Mouse (Mus musculus): Measurements from ENCODE around the gene Ugt1a9. TPM values are rescaled to one million over a fixed set of nuclear protein-coding genes. Genes with fewer than 3 reads are reported as not detected.

Ugt1a9 gene
- total RNA-seq, 1 experiment = not detected

DNA sequence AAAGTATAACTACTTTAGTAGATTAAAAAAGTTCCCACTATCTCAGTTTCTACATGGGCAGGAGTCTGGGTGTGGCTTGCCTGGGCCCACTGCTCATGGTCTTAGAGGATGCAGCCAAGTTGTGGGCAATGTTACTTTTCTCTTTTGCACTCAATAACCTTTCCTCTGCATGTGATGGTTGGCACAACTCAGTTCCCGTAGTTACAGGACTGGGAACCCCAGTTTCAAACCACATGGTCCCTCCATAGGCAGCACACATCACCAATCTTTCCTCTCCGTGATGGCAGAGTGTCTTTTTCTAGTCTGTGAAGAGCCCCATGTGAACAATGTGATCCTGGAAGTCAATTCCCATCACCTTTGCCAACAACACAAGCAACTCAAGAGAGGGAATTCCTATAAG is 156.9 kb downstream of the Ugt1a9 start:
- in situ Hi-C loops (cut with MboI; ENCODE audit: low sequenced_read_pairs in 2 of 2, unreplicated experiment in 2 of 2) = no loop called here
- DNase-seq (ENCODE audit: low read depth, low spot score) = no peak
- Histone ChIP-seq H3K9ac (ENCODE audit: insufficient read depth, low read depth, low read length, poor library complexity, severe bottlenecking) (no peak overlapping the region), H3K27ac (ENCODE audit: insufficient read depth, low read depth, low read length, poor library complexity, severe bottlenecking) (no peak overlapping the region), H3K9me3 (ENCODE audit: control insufficient read depth, insufficient read depth, low read depth, low read length) (no peaks in the 10 kb centered on the region), H3K4me1 (ENCODE audit: control insufficient read depth in 2 of 2, insufficient read depth in 2 of 2, low read length in 2 of 2, poor library complexity in 1 of 2) (no peaks in the 10 kb centered on the region), H3K36me3 (ENCODE audit: control insufficient read depth, insufficient read depth, low read length, poor library complexity, severe bottlenecking) (no peaks in the 10 kb centered on the region), H3K4me3 (ENCODE audit: insufficient read depth in 1 of 2, low read depth in 1 of 2, low read length in 2 of 2, poor library complexity in 1 of 2, severe bottlenecking in 1 of 2) (no peak overlapping the region)
- no peak for TF ChIP-seq MAFK (IDR thresholded peaks at IDR 0.05; ENCODE audit: insufficient read depth, low read depth, low read length)
- no peak for TF ChIP-seq HCFC1 (IDR thresholded peaks at IDR 0.05; ENCODE audit: borderline replicate concordance, insufficient read depth, low read length)
- no peak for TF ChIP-seq CHD2 (IDR thresholded peaks at IDR 0.05; ENCODE audit: low read depth, low read length)
- TF ChIP-seq ZNF384 (IDR thresholded peaks at IDR 0.05; ENCODE audit: low read depth, low read length) = no peak
- TF ChIP-seq ZC3H11A (IDR thresholded peaks at IDR 0.05; ENCODE audit: borderline replicate concordance, low read depth, low read length) = no peak

DNA sequence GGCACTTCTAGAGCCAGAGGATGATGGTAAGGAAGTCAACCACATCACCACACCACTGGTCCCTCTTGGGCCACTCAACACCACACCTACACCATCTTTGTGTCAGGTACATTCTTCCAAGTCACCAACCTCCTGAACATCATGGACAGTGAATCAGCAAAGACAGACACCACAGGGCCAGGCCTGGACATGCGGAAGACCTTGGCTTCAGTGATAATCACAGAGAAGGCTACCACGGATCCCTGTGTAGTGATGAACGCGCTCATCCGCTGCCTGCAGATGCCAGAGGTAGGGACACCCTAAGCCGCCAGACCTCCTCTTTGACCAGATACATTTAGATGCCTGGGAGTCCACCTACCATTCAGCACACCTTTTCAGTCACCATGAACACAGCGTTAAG is 157.5 kb downstream of the Ugt1a9 start:
- Histone ChIP-seq H3K4me1 (ENCODE audit: control insufficient read depth in 2 of 2, insufficient read depth in 2 of 2, low read length in 2 of 2, poor library complexity in 1 of 2) (no peaks in the 10 kb centered on the region), H3K9ac (ENCODE audit: insufficient read depth, low read depth, low read length, poor library complexity, severe bottlenecking) (no peak overlapping the region), H3K9me3 (ENCODE audit: control insufficient read depth, insufficient read depth, low read depth, low read length) (no peaks in the 10 kb centered on the region), H3K27ac (ENCODE audit: insufficient read depth, low read depth, low read length, poor library complexity, severe bottlenecking) (no peak overlapping the region), H3K4me3 (ENCODE audit: insufficient read depth in 1 of 2, low read depth in 1 of 2, low read length in 2 of 2, poor library complexity in 1 of 2, severe bottlenecking in 1 of 2) (no peak overlapping the region), H3K36me3 (ENCODE audit: control insufficient read depth, insufficient read depth, low read length, poor library complexity, severe bottlenecking) (no peaks in the 10 kb centered on the region)
- in situ Hi-C loops (cut with MboI; ENCODE audit: low sequenced_read_pairs in 2 of 2, unreplicated experiment in 2 of 2) = no loop called here
- TF ChIP-seq ZNF384 (IDR thresholded peaks at IDR 0.05; ENCODE audit: low read depth, low read length) (no peak), ZC3H11A (IDR thresholded peaks at IDR 0.05; ENCODE audit: borderline replicate concordance, low read depth, low read length) (no peak), CHD2 (IDR thresholded peaks at IDR 0.05; ENCODE audit: low read depth, low read length) (no peak), MAFK (IDR thresholded peaks at IDR 0.05; ENCODE audit: insufficient read depth, low read depth, low read length) (no peak), HCFC1 (IDR thresholded peaks at IDR 0.05; ENCODE audit: borderline replicate concordance, insufficient read depth, low read length) (no peak)
- DNase-seq (ENCODE audit: low read depth, low spot score) = no peak

DNA sequence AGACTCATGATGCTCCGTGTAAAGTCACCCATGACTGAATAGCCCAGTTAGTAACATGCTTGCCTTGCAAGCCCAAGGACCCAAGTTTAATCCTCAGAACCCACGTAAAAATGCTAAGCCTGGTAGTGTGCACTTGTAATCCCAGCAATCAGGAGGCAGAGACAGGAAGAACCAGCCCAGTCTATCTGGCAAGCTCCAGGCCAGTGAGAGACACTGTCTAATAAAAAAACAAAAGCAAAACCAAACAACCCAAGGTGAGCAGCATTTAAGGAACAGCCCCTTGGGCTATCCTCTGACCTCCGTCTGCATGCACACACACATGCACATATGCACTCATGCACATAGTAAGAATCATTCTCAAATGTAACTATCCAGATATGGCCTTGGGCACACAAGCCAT is 159.0 kb downstream of the Ugt1a9 start:
- H3K27ac ChIP-seq (ENCODE audit: insufficient read depth, low read depth, low read length, poor library complexity, severe bottlenecking) = no peak overlapping the region
- no peak overlapping the region for H3K9ac ChIP-seq (ENCODE audit: insufficient read depth, low read depth, low read length, poor library complexity, severe bottlenecking)
- no peak for DNase-seq (ENCODE audit: low read depth, low spot score)
- H3K4me3 ChIP-seq (ENCODE audit: insufficient read depth in 1 of 2, low read depth in 1 of 2, low read length in 2 of 2, poor library complexity in 1 of 2, severe bottlenecking in 1 of 2) = no peak overlapping the region
- H3K4me1 ChIP-seq (ENCODE audit: control insufficient read depth in 2 of 2, insufficient read depth in 2 of 2, low read length in 2 of 2, poor library complexity in 1 of 2) = no peaks in the 10 kb centered on the region
- H3K9me3 ChIP-seq (ENCODE audit: control insufficient read depth, insufficient read depth, low read depth, low read length) = no peaks in the 10 kb centered on the region
- in situ Hi-C loops (cut with MboI; ENCODE audit: low sequenced_read_pairs in 2 of 2, unreplicated experiment in 2 of 2) = no loop called here
- TF ChIP-seq ZC3H11A (IDR thresholded peaks at IDR 0.05; ENCODE audit: borderline replicate concordance, low read depth, low read length) (0 out of 2 replicates have a peak, but pooled peaks have one; percentile 18), HCFC1 (IDR thresholded peaks at IDR 0.05; ENCODE audit: borderline replicate concordance, insufficient read depth, low read length) (no peak), ZNF384 (IDR thresholded peaks at IDR 0.05; ENCODE audit: low read depth, low read length) (no peak), MAFK (IDR thresholded peaks at IDR 0.05; ENCODE audit: insufficient read depth, low read depth, low read length) (no peak)
- H3K36me3 ChIP-seq (ENCODE audit: control insufficient read depth, insufficient read depth, low read length, poor library complexity, severe bottlenecking) = no peaks in the 10 kb centered on the region

DNA sequence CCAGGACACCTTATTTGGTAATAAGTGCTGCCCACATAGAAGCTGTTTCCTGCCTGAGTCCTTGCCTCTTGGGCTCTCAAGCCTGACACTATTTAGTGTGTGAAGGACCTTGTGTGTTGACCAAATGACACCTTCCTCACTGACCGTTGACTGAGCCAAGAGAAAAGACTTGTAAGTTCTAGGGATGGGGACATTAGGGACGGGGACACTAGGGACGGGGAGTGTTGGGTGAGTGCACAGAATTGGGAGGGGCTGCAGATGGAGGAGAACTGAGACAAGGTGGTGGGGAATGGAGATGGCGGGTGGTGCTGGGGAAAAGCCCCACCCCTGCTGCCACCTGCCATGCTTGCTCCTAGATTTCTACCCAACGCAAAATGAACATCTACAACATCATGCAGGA is 159.4 kb downstream of the Ugt1a9 start:
- H3K27ac ChIP-seq (ENCODE audit: insufficient read depth, low read depth, low read length, poor library complexity, severe bottlenecking) = no peak overlapping the region
- TF ChIP-seq CHD2 (IDR thresholded peaks at IDR 0.05; ENCODE audit: low read depth, low read length) (no peak), HCFC1 (IDR thresholded peaks at IDR 0.05; ENCODE audit: borderline replicate concordance, insufficient read depth, low read length) (no peak), ZNF384 (IDR thresholded peaks at IDR 0.05; ENCODE audit: low read depth, low read length) (no peak), ZC3H11A (IDR thresholded peaks at IDR 0.05; ENCODE audit: borderline replicate concordance, low read depth, low read length) (no peak), MAFK (IDR thresholded peaks at IDR 0.05; ENCODE audit: insufficient read depth, low read depth, low read length) (no peak)
- no peak for DNase-seq (ENCODE audit: low read depth, low spot score)
- H3K9ac ChIP-seq (ENCODE audit: insufficient read depth, low read depth, low read length, poor library complexity, severe bottlenecking) = no peak overlapping the region
- in situ Hi-C loops (cut with MboI; ENCODE audit: low sequenced_read_pairs in 2 of 2, unreplicated experiment in 2 of 2) = no loop called here
- H3K4me3 ChIP-seq (ENCODE audit: insufficient read depth in 1 of 2, low read depth in 1 of 2, low read length in 2 of 2, poor library complexity in 1 of 2, severe bottlenecking in 1 of 2) = no peak overlapping the region
- H3K36me3 ChIP-seq (ENCODE audit: control insufficient read depth, insufficient read depth, low read length, poor library complexity, severe bottlenecking) = no peaks in the 10 kb centered on the region
- no peaks in the 10 kb centered on the region for H3K4me1 ChIP-seq (ENCODE audit: control insufficient read depth in 2 of 2, insufficient read depth in 2 of 2, low read length in 2 of 2, poor library complexity in 1 of 2)
- H3K9me3 ChIP-seq (ENCODE audit: control insufficient read depth, insufficient read depth, low read depth, low read length) = no peaks in the 10 kb centered on the region

DNA sequence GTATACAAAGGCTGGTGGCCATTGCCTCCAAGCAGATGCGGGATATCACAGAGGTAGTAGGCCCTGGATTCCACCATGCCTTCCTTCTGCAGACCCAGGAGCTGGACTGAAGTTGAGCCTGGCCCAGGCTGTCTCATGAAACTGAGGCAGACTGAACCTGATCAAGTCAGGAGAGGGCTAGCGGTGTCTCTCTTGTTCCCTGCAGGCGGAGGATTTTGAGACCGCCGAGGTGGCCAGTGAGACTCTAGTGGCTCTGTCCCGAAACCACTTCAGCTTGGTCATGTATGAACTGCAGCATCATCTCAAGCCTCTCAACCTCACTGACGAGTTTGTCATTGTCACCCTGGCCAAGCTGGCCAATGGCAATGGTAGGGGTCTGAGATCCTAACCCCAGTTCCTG is 159.8 kb downstream of the Ugt1a9 start:
- no peaks in the 10 kb centered on the region for H3K9me3 ChIP-seq (ENCODE audit: control insufficient read depth, insufficient read depth, low read depth, low read length)
- in situ Hi-C loops (cut with MboI; ENCODE audit: low sequenced_read_pairs in 2 of 2, unreplicated experiment in 2 of 2) = no loop called here
- TF ChIP-seq HCFC1 (IDR thresholded peaks at IDR 0.05; ENCODE audit: borderline replicate concordance, insufficient read depth, low read length) (no peak), ZC3H11A (IDR thresholded peaks at IDR 0.05; ENCODE audit: borderline replicate concordance, low read depth, low read length) (no peak), MAFK (IDR thresholded peaks at IDR 0.05; ENCODE audit: insufficient read depth, low read depth, low read length) (no peak), CHD2 (IDR thresholded peaks at IDR 0.05; ENCODE audit: low read depth, low read length) (no peak), ZNF384 (IDR thresholded peaks at IDR 0.05; ENCODE audit: low read depth, low read length) (no peak)
- H3K36me3 ChIP-seq (ENCODE audit: control insufficient read depth, insufficient read depth, low read length, poor library complexity, severe bottlenecking) = no peaks in the 10 kb centered on the region
- no peak overlapping the region for H3K27ac ChIP-seq (ENCODE audit: insufficient read depth, low read depth, low read length, poor library complexity, severe bottlenecking)
- no peak for DNase-seq (ENCODE audit: low read depth, low spot score)
- H3K9ac ChIP-seq (ENCODE audit: insufficient read depth, low read depth, low read length, poor library complexity, severe bottlenecking) = no peak overlapping the region
- no peak overlapping the region for H3K4me3 ChIP-seq (ENCODE audit: insufficient read depth in 1 of 2, low read depth in 1 of 2, low read length in 2 of 2, poor library complexity in 1 of 2, severe bottlenecking in 1 of 2)
- H3K4me1 ChIP-seq (ENCODE audit: control insufficient read depth in 2 of 2, insufficient read depth in 2 of 2, low read length in 2 of 2, poor library complexity in 1 of 2) = no peaks in the 10 kb centered on the region
